Mouse (Mus musculus) testis, postnatal 14 days (tissue): ENCODE data around the gene Cpd.
A peak's percentile ranks its signal among the peaks of the same experiment; 100 is the strongest.

Experiments used
- DNase-seq: peaks from one replicate; pipeline ENCODE4 v3.0.0; 2021; ENCODE audit warnings: low spot score

Cpd gene

GRCm38 (mm10) chr11:76775533-76775932 is 71.3 kb downstream of the Cpd start:
- no peak for DNase-seq

DNA sequence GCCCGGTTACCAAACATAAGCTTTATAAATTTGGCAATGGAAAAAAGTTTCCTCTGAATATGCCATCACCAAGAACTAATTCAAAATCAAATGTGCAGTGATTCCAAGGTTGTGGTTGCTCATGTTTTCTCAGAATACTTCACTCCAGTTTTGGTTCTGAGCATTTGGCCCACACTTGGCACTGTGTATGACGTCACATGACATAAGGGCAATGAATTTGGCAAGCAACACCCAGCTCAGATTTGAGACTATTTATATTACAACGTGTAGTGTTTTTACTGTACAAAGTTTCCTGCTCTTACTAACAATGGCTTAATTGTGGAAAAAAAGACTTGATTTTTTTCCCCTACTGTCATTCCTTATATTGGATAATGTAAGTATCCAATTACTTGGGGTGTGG is 73.0 kb downstream of the Cpd start:
- no peak for DNase-seq

- DNase-seq: no peak
Observed at GRCm38 (mm10) chr11:76770566-76770965, 76.3 kb downstream of the Cpd start.

- DNase-seq: no peak
Observed at GRCm38 (mm10) chr11:76763741-76764122, 83.1 kb downstream of the Cpd start.

DNA sequence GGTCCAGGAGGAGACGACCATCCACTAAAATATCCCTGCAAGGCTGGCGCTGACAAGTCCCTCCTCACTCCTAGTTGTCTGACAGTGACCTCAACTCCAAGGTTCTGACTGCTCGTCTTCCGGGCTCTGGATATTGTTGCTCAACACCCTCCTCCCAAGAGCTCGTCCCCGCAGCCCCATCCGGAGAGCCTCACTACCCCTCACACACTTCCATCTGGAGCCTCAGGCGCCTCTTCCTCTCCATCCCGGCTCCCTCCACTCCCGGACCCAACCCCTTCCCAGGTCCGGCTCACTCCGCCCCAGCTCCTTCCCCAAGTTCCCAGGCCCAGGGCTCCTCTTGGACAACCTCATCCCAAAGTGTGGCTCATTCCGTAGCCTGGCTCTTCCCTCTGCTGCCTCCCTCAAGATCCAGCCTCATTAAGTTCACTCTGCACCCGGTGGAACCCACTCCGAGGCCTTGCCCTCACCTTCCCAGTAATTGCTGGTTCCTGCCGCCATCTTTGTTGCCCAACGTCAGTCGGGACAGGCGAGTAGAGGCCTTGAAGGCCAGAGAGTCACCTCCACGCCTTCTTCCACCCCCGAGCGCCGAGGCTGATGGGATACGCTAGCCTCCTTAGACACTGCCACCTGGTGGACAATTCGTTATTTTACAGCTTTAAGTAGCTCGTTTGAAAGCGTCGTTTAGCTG is 83.6 kb downstream of the Cpd start, which contains the start of gene Gosr1:
Gene Gosr1, minus strand, starts transcription at position 527 of the 688 bp plus-strand sequence.
- DNase-seq: peak; percentile 95

DNA sequence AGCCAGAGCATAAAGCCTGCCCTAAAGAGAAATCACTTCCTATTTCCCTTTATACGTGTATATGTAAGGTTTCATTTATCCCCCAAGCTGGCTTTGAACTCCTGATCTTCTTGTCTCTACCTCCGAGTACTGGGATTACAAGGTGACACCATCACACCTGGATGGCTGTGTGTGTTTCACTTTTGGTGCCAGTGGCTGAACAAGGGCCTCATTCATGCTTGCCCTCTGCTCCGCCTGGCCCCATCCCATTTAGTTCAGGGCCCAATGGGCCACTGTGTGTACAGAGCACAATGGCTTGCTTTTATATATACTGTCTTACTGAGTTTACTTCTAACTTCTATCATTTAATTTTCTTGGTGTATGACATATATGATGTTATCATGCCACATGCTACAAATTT is 94.5 kb downstream of the Cpd start:
- DNase-seq: no peak

DNA sequence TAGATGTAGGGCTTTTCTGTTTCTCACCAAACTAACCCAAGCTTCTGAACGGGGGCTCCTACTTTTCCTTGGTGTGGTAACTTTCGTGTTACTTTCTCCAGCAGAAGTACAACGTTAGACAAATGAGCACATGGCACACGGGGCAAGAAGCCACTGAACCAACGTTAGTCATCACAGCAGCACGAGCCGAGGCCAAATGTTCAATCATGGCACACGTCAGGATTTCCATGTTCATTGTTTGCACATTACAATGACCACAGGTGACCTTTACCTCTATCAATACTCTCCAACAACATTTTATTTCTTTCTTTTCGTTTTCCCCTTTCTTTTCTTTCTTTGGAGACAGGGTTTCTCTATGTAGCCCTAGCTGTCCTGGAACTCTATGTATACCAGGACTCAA is 98.0 kb downstream of the Cpd start:
- no peak for DNase-seq

GRCm38 (mm10) chr11:76745921-76746320 is 100.9 kb downstream of the Cpd start:
- DNase-seq: no peak

DNA sequence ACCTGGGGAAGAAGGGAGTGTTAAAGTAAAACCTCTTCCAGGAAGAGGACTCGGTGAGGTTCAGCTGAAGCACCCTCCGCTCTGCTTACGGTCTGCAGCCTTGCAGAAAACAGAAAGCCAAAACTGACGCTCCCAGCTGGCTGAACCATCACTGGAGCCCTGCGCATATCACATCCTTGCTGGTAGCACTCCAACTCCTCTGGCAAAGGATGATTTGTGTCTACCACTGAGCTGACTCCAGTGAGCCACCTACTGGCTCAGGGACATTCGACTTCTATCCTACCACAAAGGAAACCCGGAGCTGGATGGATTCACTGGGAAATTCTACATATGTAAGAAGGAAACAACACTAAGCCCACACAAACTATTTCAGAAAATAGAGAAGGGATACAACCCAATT is 102.3 kb downstream of the Cpd start:
- DNase-seq: no peak

- no peak for DNase-seq
Observed at GRCm38 (mm10) chr11:76742511-76742910, 104.3 kb downstream of the Cpd start.

- DNase-seq: no peak
Observed at GRCm38 (mm10) chr11:76739125-76739524, 107.7 kb downstream of the Cpd start.

DNA sequence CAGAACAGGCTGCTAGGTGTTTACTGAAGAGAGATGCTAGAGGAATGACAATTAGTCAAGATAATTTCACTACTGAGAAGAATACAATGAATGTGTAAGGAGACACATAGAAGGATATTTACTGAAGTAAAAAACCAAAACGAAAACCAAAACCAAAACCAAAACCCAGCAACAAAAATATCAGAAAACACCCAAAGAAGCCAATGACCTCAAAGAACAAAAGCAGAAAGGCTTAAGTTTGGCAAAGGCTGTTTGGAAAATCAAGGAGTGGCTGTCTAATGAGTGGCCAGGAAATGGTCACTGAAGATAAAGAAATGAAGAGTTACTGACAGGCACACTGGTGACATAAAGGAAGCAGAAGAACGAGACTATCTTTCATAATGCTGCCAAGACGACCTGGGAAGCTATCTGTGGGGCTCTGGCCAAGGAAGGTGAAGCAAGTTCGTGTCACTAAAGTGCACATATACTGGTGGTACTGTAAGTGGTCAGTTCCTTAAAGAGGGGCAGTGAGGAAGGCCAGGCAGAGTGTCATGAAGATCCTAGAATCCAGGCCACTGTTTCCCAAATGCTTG is 111.0 kb downstream of the Cpd start:
- DNase-seq: no peak

DNA sequence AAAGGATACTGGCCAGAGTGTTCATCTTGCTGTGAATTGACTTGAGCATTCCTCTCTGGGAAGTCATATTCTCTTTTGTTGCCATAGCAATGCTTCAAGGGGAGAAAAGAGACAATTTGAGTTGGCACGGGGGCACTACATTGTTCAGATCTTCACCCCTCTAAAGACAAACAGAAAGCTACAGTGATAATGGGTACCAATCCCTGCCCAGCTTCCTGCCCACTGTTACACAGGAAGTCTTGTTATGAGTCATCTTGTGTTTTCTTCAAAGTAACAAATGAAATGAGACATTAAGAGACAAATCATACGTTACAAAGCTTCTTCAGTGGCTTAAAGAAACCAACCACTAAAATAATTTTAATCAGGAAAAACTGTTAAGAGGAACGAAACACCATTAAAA is 112.3 kb downstream of the Cpd start:
- DNase-seq: no peak

DNA sequence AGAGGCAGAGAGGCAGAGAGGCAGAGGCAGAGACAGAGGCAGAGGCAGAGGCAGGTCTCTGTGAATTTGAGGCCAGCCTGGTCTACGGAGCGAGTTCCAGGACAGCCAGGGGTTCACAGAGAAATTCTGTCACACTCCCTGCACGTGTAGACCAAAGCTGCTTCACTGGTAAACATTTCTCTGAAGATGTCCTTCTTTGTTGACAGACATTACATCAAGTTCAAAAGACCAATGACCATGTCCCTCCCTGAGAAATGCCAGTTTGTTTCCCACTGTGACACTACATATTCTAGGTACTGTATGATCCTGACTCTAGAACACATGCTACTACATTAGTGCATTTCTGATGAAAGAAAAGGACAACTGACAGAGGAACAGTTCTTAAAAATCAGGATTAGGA is 116.2 kb downstream of the Cpd start:
- no peak for DNase-seq
